Mouse (Mus musculus): ENCODE data around the gene Galnt2.

- TF ChIP-seq CTCF (IDR thresholded peaks at IDR 0.05; ENCODE audit: low read depth, low read length) (no peak), EP300 (IDR thresholded peaks at IDR 0.05; ENCODE audit: insufficient read depth, low read depth, low read length) (no peak)
Observed at GRCm38 (mm10) chr8:124265798-124266197, 34.6 kb downstream of the Galnt2 start.

All from ES-Bruce4 (cell line).